Mouse (Mus musculus) adrenal gland, postnatal 25 days (tissue): ENCODE measurements at regions not wholly inside any gene's neighbourhood (a gene's known extent, or its start where the extent isn't known, plus 50 kb on each side); places are given as distances from the start of the nearest gene placed in this dataset.
"Not testable (repeated sequence)": the region's sequence is repeated elsewhere in the genome, so short reads cannot be mapped to it uniquely, and the experiment has no call there.

Source experiments
- DNase-seq: peaks from one replicate; pipeline ENCODE4 v3.0.0; 2021; ENCODE audit warnings: mixed read lengths

- DNase-seq = no peak
These were observed 284.0 kb downstream of the Rapgef2 start for GRCm38 (mm10) chr3:79002173-79002848.

- DNase-seq = no peak
These were observed 284.6 kb downstream of the Rapgef2 start for GRCm38 (mm10) chr3:79001754-79002153.

- DNase-seq = no peak
These were observed 286.0 kb downstream of the Rapgef2 start for GRCm38 (mm10) chr3:79000293-79000692.

GRCm38 (mm10) chr3:78999803-79000202 is 286.5 kb downstream of the Rapgef2 start:
- no peak for DNase-seq

GRCm38 (mm10) chr3:78988120-78988519 is 298.2 kb downstream of the Rapgef2 start:
- no peak for DNase-seq

GRCm38 (mm10) chr3:78986726-78987125 is 299.6 kb downstream of the Rapgef2 start:
- DNase-seq = no peak

- no peak for DNase-seq
These were observed 305.3 kb downstream of the Rapgef2 start for GRCm38 (mm10) chr3:78981057-78981456.

GRCm38 (mm10) chr3:78978781-78979180 is 307.5 kb downstream of the Rapgef2 start:
- DNase-seq = no peak

- DNase-seq = peak; percentile 21
These were observed 319.4 kb downstream of the Rapgef2 start for GRCm38 (mm10) chr3:78966683-78967549.

GRCm38 (mm10) chr3:78964231-78964858 is 322.0 kb downstream of the Rapgef2 start:
- DNase-seq = no peak

- DNase-seq = no peak
These were observed 327.5 kb downstream of the Rapgef2 start for GRCm38 (mm10) chr3:78958781-78959180.

GRCm38 (mm10) chr3:78955364-78955763 is 331.0 kb downstream of the Rapgef2 start:
- DNase-seq = no peak

GRCm38 (mm10) chr3:78949385-78949784 is 336.9 kb downstream of the Rapgef2 start:
- not testable (repeated sequence) for DNase-seq

- DNase-seq = no peak
These were observed 337.6 kb downstream of the Rapgef2 start for GRCm38 (mm10) chr3:78948700-78949099.

GRCm38 (mm10) chr3:78948171-78948570 is 338.1 kb downstream of the Rapgef2 start:
- peak; percentile 20 for DNase-seq

- no peak for DNase-seq
These were observed 339.1 kb downstream of the Rapgef2 start for GRCm38 (mm10) chr3:78947183-78947582.

GRCm38 (mm10) chr3:78944185-78944584 is 342.1 kb downstream of the Rapgef2 start:
- no peak for DNase-seq

- no peak for DNase-seq
These were observed 353.3 kb downstream of the Rapgef2 start for GRCm38 (mm10) chr3:78932975-78933374.

- DNase-seq = no peak
These were observed 366.5 kb downstream of the Rapgef2 start for GRCm38 (mm10) chr3:78919850-78920249.

GRCm38 (mm10) chr3:78919407-78919806 is 366.9 kb downstream of the Rapgef2 start:
- peak; percentile 77 for DNase-seq

- no peak for DNase-seq
These were observed 378.0 kb downstream of the Rapgef2 start for GRCm38 (mm10) chr3:78908196-78908844.

- DNase-seq = no peak
These were observed 378.5 kb downstream of the Rapgef2 start for GRCm38 (mm10) chr3:78907778-78908177.
